Mouse (Mus musculus) activated CD4-positive, CD25-positive, alpha-beta regulatory T cell, adult 4 months (primary cell): ENCODE results near the gene Tmem164. TPM values are rescaled to one million over a fixed set of nuclear protein-coding genes. Genes with fewer than 3 reads are reported as not detected.
"Not testable (repeated sequence)": the region's sequence is repeated elsewhere in the genome, so short reads cannot be mapped to it uniquely, and the experiment has no call there.

ENCODE experiments used
- ATAC-seq: one replicate; pipeline ENCODE4 v1.8.0; 2017
- polyA plus RNA-seq, 2 experiments: library from polyadenylated mRNA; unstranded; fragments of 100-300 nt; shearing (Covaris generic); gene quantifications; one replicate each; pipeline ENCODE4 v1.2.1; 2017

Gene Tmem164
- polyA plus RNA-seq: 10 to 100 TPM; 11.7 to 23.1 TPM

DNA sequence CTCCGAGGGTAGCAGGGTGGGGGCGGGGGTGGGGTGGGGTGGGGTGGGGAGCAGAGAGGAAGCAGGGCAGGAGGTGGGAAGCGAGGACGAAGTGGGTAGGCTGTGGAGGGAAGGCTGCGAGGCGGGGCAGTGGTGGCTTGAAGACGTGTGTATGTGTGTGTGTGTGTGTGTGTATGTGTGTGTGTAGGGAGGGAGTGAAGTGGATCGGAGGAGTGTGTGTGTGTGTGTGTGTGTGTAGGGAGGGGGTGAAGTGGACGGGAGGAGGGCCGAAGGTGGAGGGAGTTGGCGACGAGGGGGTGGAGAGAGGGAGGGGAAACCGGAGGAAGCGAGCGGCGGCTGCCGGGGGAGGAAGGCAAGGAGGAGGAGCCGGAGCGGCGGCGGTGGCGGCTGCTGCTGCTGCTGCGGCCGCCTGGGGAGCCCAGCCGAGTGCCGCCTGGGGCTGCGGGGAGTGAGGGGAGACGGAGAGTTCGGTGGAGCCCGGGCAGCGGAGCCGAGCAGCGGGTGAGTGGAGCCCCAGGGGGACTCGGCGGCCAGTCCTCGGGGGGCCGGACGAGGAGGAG, at the start of gene Tmem164:
Gene Tmem164, plus strand, starts transcription at position 351 of the 560 bp plus-strand sequence.
- ATAC-seq: peak; percentile 76

DNA sequence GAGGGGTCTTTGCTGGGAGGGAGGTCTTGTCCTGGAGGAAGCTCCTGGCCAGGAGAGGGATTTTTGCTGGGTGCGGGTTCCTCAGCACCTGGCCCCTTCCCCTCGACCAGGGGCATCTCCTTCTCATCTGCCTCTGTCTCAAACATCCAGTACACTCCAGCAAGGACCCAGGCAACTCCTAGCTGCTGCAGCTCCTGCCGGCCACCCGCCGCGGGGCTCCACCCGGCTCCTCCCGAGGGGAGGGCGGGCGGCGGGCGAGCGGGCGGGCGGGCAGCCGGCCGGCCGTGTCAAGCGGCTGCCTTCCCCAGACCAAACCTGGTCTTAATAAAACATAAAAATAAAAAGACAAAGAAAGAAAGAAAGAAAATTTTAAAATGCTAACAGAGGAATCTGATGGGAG, 48.2 kb upstream of the Tmem164 start:
- not testable (repeated sequence) for ATAC-seq

DNA sequence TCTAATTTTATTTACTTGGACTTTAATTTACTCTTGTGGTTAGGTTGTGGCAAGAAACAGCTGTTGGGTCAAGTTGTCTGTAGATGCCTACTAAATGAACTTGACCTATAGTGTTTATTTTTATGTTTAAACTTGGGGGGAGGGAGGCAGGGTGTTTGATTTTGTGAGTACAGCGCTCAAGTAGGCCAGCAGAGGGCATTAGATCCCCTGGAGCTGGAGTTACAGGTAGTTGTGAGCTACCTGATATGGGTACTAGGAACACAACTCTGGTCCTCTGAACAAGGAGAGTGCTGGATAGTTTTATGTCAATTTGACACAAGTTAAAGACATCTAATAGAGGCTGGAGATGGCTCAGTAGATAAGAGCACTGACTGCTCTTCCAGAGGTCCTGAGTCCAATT, 34.0 kb upstream of the Tmem164 start:
- ATAC-seq: no peak

DNA sequence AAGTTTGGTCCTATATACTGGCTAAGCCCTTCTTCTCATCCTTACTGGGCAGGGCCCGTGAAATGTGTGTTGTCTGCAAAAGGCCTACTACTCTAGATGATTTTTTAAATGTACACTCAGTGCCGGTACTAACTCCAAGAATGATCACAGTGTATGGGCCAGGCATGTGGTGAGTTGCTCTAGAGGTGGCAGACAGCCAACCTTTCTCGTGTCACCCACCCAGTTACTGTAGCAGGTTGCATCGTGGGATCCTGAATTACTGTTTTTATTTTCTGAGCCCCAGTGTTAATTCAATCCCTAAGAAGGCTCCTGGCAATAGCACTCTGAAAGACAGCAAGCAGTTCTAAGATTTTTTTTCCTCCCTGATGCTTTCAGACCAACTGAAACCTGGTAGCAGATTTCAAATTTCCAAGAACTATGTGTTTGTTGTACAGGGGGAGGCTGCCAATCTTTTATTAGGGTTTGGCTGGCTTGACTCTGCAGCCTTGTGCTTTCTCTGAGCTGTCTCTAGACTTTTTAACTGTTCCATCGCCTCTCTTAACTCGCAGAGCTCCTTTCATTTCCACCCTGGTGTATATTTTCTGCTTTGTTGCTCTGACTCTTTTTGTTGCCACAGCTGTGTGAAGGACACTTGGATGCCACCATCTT, 31.0 kb upstream of the Tmem164 start:
- no peak for ATAC-seq

DNA sequence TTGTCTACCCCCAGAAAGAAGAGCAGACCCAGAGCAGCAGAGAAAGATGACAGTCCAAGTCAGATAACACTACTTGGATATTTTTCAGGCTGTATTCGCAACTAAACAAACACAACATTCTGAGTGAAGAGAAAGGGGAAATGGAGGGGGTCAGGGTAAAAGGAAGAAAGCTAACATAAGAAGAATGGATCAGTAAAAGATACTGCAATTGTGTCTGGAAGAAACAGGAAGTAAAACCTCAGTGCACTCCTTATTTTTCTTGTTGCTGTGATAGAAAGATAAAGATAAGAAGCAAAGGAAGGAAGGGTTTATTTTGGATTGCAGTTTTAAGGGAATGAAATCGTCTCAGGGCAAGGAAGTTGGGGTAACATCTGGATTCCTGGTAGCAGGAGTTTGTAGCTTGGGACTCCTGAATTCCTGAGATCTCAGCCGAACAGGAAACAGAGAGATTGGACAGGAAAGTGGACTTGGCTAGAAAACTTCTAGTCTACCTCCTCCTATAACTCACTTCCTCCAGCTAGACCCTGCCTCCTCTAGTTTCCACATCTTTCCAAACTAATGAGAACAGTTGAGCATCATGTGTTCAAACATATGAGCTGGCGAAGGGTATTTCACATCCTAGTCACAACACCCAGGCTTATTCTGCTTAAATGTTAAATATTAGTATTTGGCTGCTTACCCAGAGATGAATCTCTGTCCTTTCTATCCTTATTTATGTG, 16.3 kb upstream of the Tmem164 start:
- no peak for ATAC-seq

DNA sequence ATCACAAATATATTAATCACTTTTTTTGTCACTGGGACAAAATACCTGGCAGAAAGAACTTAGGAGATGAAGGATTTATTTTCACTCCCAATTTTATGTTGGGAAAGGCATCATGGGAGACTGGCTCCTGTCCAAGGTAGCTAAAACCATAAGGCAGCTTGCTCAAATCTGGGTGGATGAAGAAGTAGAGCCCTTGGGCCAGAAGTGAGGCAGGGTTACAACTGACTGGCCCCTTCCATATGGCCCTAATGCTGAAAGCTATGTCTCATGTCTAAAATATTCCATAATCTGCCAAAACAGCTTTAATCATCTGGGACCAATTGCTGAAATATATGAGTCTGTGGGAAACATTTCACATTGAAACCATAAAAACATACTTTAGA, 15.8 kb upstream of the Tmem164 start:
- ATAC-seq: no peak

DNA sequence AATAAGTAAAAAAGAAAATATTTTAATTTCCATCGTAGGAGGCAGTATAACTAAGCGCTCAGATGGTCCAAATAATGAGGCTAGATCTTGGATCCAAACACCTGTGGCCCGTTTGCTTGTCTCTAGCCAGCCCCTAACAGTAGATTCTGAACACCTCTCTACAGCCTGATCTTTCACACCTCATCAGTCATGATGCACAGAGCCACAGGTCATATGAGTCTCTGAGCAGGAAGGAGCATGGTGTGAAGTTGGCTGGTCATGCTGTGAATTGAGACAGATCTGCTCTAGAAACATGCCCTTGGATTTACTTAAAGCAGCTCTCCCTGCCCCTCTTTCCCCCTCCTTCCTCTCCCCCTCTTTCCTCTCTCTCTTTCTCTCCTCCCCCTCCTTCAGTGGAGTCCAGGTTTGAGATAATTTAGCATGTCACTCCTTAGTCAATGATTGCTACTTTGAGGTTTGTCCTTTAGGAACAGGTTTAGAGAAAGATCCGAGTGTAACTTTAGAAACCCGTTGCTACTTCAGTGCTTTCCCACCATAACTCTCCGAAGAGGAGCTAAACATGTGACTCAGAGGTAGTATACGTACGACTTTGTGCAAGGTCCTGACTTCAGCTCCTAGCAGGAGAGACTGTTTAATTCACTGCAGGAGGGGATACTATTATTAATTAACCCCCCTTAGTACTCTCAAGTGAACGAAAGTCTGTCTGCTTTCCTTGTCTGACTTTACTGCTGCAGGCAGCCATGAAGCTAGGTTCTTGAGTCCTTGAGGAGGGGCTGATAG, 11.7 kb upstream of the Tmem164 start:
- ATAC-seq: no peak

DNA sequence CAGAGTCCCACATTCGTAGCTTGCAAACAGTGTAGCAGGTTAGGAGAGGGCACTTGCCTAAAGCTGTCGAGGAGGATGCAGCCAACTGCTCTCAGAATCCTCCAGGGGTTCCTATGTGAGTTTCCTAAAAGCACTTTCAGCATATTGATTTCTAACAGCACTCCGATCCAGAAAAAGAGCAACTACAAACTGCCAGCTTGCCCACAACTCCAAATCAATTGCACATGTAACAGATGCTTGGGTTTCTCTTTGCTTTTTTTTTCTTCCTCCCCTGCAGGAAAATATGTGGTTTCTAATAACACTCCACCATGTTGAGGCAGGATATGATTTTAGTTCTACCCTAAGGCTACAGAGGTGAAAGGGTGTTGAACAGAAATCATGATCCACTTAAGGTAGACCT, 11.1 kb upstream of the Tmem164 start:
- no peak for ATAC-seq

DNA sequence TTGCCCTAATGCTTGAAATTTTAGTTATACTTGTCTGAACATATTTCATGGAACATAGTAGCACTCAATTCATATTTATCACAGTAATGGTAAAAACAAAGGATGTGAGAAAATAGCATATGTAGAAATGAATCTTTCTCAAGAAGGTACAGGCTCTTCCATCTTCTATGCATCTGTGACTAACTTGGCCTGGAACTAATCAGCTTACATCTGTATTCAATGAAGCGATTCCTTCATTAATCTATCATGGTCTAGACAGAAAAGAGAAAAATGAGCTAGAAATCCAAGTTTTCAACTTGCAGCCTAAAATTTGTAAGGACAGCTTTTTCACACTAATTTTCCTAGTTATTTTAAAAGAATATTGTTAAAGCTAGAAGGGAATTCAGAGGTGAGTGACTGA, 10.1 kb upstream of the Tmem164 start:
- ATAC-seq: no peak

DNA sequence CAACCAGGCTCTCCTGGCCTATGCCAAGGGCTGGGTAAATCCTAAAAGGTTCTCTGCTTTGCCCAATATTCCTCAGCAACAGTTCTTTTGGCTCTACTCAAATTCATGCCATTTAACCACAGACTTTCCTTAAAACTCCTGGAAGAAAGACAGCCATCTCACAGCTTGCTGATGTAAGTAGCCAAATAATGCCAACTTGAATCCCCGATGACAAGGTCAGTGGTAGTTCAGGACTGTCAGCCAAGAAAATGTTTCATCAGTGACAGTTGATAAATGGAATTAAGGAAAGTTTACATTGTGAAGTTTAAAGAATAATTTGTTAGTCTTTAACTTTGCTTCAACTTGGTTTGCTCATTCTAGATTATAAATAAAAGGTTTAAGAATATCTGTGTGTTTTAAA, 8.5 kb upstream of the Tmem164 start:
- ATAC-seq: no peak

DNA sequence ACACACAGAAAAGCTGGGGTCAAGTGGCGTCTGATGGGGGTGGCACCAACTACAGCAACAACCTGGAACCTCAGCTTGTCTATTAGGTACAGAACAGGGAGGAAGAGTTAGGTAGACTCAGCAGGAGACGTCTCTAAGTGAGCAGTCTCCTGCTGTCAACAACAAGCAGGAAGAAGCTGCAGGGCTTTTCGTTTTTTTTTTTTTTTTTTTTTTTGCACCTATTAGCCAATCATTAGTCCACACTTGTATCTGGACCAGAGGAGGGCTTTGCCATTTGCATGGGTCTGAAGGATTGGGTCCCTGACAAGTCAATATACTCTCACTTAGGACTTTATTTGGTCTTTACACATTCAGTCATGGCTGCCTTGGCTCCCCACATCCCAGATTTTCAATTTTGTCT, 4.0 kb upstream of the Tmem164 start:
- ATAC-seq: no peak

DNA sequence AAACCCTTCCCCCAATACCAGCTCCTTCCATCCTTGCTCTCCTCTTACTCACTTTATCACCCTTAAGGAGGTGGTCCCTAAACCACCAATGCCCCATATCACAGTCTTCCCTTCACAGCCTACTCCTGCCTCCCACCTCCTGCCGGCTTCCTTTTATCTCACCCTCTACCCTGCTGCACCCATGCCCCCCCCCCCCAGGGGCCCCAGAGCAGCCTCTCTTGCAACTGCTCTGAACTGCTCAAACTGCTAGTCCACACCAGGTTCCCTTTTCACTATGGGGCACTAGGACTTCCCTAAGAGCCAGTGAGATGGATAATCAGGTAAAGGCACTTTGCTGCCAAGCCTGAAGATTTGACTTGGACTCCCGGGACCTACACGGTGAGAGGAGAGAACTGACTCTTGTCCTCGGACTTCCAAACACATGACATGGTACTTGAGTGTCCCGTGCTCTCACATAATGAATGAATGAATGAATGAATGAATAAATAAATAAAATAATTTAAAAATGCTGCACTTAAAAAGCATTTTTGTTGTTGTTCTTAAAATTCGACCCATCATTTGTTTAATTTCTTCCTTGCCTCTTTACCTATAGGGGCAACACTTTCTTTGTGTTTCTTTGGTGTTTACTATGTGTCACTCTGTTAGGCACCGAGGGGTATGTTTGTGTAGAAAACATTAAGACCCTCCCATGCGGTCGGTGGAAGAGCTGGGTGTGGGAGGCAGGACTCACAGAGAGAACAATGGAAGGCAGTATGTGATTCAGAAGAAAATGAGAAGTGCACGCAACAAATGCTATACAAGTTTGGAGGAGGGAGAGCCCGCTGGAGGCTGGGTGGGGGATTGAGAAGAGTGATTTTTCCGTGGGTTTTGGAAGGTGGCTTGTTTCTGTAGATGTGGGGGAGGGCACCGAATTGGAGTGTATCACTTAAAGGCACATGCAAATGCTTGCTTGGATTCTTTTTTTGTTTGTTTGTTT, 2.4 kb upstream of the Tmem164 start:
- ATAC-seq: no peak

DNA sequence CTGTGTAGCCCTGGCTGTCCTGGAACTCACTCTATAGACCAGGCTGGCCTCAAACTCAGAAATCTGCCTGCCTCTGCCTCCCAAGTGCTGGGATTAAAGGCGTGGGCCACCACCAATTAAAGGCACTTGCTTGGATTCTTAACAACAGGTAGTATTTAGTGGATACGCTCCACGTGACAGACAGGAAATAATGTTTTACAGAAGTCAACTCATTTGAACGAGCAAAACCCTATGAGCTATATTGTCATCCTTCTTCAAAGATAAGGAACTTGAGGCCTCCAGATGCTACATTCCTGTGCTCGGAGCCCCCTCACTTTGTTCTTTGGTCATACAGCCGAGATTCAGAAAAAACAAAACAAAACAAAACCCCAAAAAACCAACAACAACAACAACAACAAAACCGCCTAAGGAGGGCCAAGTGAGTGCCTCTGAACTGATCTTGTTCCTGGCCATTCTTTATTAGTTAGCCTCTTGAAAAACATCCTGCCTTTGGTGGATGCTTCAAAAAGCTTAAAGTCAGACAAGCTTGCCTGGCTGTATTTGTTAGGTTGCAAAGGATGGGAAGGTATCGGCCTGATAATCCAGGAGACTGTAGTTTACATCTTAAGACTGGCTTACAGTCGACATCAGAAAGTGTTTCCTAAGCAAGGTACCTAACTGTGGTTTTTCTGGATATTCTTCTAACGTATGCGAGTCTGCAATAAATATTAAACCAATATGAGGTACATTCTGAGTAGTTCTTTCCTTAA, 1.5 kb upstream of the Tmem164 start:
- ATAC-seq: no peak

DNA sequence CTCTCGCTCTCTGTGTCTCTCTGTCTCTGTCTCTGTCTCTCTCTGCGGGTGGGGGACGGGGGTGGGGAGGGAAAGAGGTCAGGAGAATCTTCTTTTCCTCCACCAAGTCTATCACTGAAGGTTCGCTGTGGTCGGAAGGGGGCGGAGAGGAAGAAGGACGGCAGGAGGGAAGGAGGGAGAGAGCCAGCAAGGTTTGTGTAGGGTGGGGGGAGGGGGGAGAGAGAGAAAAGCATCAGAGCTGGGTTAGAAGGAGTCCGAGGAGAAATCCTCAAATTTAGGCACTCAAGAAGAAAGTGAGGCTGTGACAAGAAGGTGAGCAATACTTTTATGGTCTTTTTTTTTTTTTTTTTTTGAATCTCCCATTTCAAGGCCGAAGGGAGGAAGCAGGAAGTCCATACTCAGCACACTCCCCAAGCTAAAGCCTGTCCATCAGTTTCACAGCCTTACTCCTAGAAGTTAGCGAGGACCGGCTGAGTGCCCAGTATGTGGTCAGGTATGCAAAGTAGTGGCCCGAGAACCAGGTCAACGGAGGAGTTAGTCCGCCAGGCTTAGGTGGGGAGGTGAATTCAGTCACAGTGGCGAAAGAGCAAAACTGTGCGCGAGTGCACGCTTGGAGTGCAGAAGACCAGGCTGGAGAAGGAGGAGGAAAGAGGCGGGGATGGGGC, 683 bp upstream of the Tmem164 start:
- peak; percentile 5 for ATAC-seq

DNA sequence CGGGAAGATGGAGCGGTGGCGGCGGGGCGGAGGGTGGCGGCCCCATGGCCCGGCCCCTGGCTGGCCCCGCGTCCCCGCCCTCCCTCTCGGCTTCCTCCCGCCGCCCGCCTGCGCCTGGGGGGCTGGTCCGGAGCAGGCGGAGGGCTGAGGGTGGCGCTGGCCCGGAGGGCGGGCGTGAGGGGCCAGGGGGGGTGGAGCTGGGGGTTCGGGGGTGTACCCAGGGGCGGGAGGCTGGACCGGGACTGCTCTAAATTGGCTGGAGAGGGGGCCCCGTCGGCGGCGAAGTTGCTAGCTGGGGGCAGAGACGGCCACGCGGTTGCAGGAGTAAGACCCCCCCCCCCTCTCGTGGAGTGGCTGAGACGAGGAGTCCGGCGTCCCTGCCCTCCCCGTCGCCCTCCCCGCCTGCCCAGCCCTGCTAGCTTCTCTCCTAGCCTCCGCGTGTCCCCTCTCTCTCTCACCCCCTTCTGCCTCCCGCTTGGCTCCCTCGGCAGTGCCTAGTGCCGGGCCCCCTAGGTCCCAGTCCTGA, 473 bp downstream of the Tmem164 start:
- no peak for ATAC-seq

DNA sequence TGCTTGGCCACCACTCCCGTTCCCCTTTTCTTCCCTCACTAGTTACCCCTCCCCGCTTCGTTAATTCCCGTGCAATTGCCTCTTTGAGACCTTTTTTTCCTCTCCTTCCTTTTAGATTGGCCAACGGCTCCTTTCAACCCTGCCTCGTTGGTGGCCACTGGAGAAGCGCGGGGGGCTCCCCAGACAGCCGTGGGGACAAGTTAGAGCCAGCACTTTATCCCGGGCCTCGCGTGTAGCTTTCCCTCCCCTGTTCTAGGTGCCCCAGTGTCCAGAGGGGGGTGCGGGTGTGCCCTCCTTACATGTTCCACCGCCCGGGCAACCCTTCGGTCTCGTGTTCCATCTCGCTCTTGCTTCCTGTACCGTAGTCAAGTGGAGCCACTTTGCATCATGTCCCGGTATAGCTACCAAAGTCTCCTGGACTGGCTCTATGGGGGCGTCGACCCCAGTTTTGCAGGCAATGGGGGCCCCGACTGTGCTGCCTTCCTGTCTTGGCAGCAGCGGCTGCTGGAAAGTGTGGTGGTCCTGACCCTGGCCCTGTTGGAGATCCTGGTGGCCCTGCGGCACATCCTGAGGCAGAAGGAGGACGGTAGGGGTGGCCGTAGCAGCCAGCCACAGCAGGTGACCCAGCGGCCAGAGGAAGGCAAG, 1.1 kb downstream of the Tmem164 start:
- no peak for ATAC-seq

DNA sequence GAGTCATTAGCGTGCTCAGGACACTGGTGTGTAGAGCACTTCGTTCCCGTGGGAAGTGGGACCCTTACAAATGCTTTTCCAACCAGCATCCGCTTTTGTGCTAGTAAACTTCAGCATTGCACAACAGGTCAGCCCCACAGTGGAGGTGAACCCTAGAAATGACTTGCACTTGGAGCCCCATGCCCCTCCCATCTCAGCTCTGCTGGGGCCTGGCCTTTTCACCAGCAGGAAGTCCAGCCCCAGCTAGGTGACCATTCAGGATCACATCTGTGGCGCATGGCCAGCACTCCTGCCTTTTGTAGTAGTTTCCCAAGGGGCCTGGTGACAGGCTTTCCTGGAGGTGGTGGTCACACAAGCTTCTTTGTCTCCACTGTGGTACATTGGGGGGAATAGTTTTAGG, 1.8 kb downstream of the Tmem164 start:
- no peak for ATAC-seq

DNA sequence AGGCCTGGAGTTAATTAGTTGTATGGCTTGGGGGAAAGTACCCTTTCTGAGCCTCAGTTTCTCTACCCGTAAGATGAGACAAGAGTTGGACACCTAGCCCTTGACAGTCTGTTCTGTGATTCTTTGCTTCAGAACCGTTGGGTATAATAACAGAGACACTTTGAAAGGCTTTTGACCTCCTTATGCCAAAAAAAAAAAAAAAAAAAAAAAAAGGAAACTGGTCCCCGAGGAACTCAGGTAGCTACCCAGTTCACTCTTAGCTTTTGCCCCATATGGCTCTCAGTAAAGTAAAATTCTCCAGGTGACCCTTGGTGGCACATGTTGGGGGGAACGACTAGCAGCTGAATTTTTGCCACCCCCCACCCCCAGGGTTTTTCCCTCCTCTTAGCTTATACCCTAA, 3.5 kb downstream of the Tmem164 start:
- ATAC-seq: no peak

DNA sequence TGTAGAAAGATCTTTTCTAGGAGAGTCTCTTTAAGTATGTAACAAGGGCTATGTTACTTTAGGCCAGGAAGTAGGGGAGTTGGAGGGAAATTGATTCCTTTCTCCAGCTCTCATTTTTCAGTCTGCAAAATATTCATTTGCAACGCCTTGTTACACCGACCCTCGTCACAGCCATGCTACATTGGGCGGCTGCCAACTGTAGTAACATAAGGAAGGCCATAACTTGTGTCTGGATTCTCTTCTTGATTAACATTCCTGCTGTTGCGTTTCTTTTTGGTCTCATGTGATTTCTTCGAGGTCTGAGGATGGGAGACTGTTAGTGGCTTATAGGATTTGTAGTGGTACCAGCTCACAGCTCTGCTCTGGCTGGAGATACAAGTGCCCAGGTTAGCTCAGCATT, 4.5 kb downstream of the Tmem164 start:
- ATAC-seq: no peak

DNA sequence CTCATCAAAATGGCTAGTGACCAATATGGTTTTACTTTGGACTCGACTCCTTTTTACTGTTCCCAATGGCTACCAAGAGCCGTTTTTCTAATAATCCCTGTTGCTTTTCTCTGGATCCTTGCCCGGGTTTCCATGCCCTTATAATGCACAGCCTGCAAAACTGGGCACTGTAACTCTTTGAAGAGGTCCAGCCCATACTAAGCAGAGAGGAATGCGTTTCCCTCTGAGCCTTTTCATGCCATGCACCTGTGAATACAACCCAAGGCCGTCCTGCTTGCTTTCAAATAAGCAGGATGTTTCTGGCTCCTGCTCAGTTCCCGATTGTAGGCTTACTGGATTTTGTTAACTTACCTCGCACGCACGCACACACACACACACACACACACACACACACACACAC, 7.3 kb downstream of the Tmem164 start:
- no peak for ATAC-seq
